Mouse (Mus musculus): ENCODE data around the gene Tmem233.

Gene Tmem233

GRCm38 (mm10) chr5:116026561-116026960, 56.5 kb downstream of the Tmem233 start:
- peak; percentile 18 for DNase-seq (ENCODE audit: low spot score)

- DNase-seq (ENCODE audit: low spot score), result no peak
Measured at GRCm38 (mm10) chr5:116026107-116026506, 56.9 kb downstream of the Tmem233 start.

GRCm38 (mm10) chr5:116024327-116024739, 58.7 kb downstream of the Tmem233 start, which contains the start of gene Prkab1:
TSS of gene Prkab1 (minus strand) at chr5:116024508.
- peak; percentile 98 for DNase-seq (ENCODE audit: low spot score)

GRCm38 (mm10) chr5:116023821-116024284, 59.2 kb downstream of the Tmem233 start:
- no peak for DNase-seq (ENCODE audit: low spot score)

- DNase-seq (ENCODE audit: low spot score), result no peak
Measured at GRCm38 (mm10) chr5:116023251-116023661, 59.8 kb downstream of the Tmem233 start.

GRCm38 (mm10) chr5:116022658-116023200, 60.3 kb downstream of the Tmem233 start:
- DNase-seq (ENCODE audit: low spot score), result no peak

GRCm38 (mm10) chr5:116022131-116022530, 60.9 kb downstream of the Tmem233 start:
- no peak for DNase-seq (ENCODE audit: low spot score)

- DNase-seq (ENCODE audit: low spot score), result no peak
Measured at GRCm38 (mm10) chr5:116021552-116021951, 61.5 kb downstream of the Tmem233 start.

GRCm38 (mm10) chr5:116019371-116019770, 63.7 kb downstream of the Tmem233 start:
- no peak for DNase-seq (ENCODE audit: low spot score)

- DNase-seq (ENCODE audit: low spot score), result no peak
Measured at GRCm38 (mm10) chr5:116018784-116019183, 64.3 kb downstream of the Tmem233 start.

GRCm38 (mm10) chr5:116018196-116018595, 64.8 kb downstream of the Tmem233 start:
- DNase-seq (ENCODE audit: low spot score), result no peak

- no peak for DNase-seq (ENCODE audit: low spot score)
Measured at GRCm38 (mm10) chr5:116017391-116017790, 65.7 kb downstream of the Tmem233 start.

- DNase-seq (ENCODE audit: low spot score), result no peak
Measured at GRCm38 (mm10) chr5:116016542-116016941, 66.5 kb downstream of the Tmem233 start.

GRCm38 (mm10) chr5:116014237-116014636, 68.8 kb downstream of the Tmem233 start:
- no peak for DNase-seq (ENCODE audit: low spot score)

GRCm38 (mm10) chr5:116013821-116014220, 69.2 kb downstream of the Tmem233 start:
- DNase-seq (ENCODE audit: low spot score), result no peak

GRCm38 (mm10) chr5:116012503-116012902, 70.5 kb downstream of the Tmem233 start:
- DNase-seq (ENCODE audit: low spot score), result no peak

GRCm38 (mm10) chr5:116011700-116012099, 71.3 kb downstream of the Tmem233 start:
- DNase-seq (ENCODE audit: low spot score), result no peak

- no peak for DNase-seq (ENCODE audit: low spot score)
Measured at GRCm38 (mm10) chr5:116009884-116010627, 73.0 kb downstream of the Tmem233 start.

- peak; percentile 19 for DNase-seq (ENCODE audit: low spot score)
Measured at GRCm38 (mm10) chr5:116009091-116009851, 73.8 kb downstream of the Tmem233 start.

- DNase-seq (ENCODE audit: low spot score), result no peak
Measured at GRCm38 (mm10) chr5:116007723-116008122, 75.3 kb downstream of the Tmem233 start.

- no peak for DNase-seq (ENCODE audit: low spot score)
Measured at GRCm38 (mm10) chr5:116006324-116007099, 76.5 kb downstream of the Tmem233 start.

- no peak for DNase-seq (ENCODE audit: low spot score)
Measured at GRCm38 (mm10) chr5:116004271-116004670, 78.8 kb downstream of the Tmem233 start.
